30 mouse cellular contexts compared by ENCODE assay signal in genomic region chr9:58125085-58125484, GRCm38 (mm10). TPM values are rescaled to one million over a fixed set of nuclear protein-coding genes. Genes with fewer than 3 reads are reported as not detected.
DNase-seq lines count a peak whose midpoint lies in the region; ATAC-seq and TF ChIP-seq lines count a peak whose summit lies in the region.
"Had no signal": no experiment of that assay in that cellular context is flagged by ENCODE, and none has a peak within 500 bp of the region (broad histone marks: within the 10 kb centered on the region; RNA-seq: fewer than 3 reads in every experiment).

No protein-coding gene starts in this region.

- peak overlapping the region; percentile 76 for H3K27ac ChIP-seq in forebrain, embryonic 10.5 days
- H3K27ac ChIP-seq in forebrain, embryonic 12.5 days: no peak overlapping the region
- H3K27ac ChIP-seq in kidney, embryonic 15.5 days: 0 out of 2 replicates have a peak overlapping the region, but pooled peaks have one; percentile 18
- no peak overlapping the region for H3K27ac ChIP-seq in intestine, postnatal 0 days (ENCODE audit: low read depth, low read length)
- H3K27ac ChIP-seq in limb, embryonic 14.5 days (replicated peaks; ENCODE audit: low read depth, low read length): no peak overlapping the region
- H3K27ac ChIP-seq: embryonic facial prominence, embryonic 15.5 days; heart, adult 2 months; heart, embryonic 15.5 days; hindbrain, embryonic 12.5 days; kidney, postnatal 0 days; liver, embryonic 13.5 days; macrophage; midbrain, embryonic 13.5 days; stomach, embryonic 15.5 days had no signal

- H3K4me1 ChIP-seq in forebrain, embryonic 10.5 days: peaks cover 80% of the 10 kb centered on the region
- peaks cover 49% of the 10 kb centered on the region for H3K4me1 ChIP-seq in forebrain, embryonic 12.5 days
- H3K4me1 ChIP-seq in kidney, embryonic 15.5 days: peaks cover 50% of the 10 kb centered on the region
- H3K4me1 ChIP-seq in intestine, postnatal 0 days (replicated peaks; ENCODE audit: control insufficient read depth, insufficient read depth, low read length): no peaks in the 10 kb centered on the region
- peaks cover 48% of the 10 kb centered on the region for H3K4me1 ChIP-seq in limb, embryonic 14.5 days (ENCODE audit: control insufficient read depth, insufficient read depth, low read length)
- H3K4me1 ChIP-seq: liver, embryonic 13.5 days had no signal

- H3K27me3 ChIP-seq in forebrain, embryonic 10.5 days (ENCODE audit: poor library complexity, severe bottlenecking): peaks cover 29% of the 10 kb centered on the region
- no peaks in the 10 kb centered on the region; the same call in none of the 2 replicates for H3K27me3 ChIP-seq in forebrain, embryonic 12.5 days
- H3K27me3 ChIP-seq in kidney, embryonic 15.5 days: 0 out of 2 replicates have a peak, but pooled peaks cover 7% of the 10 kb centered on the region
- no peaks in the 10 kb centered on the region; the same call in 1 of the 2 replicates for H3K27me3 ChIP-seq in intestine, postnatal 0 days (replicated peaks; ENCODE audit: control insufficient read depth, insufficient read depth, low read length)
- H3K27me3 ChIP-seq in limb, embryonic 14.5 days (ENCODE audit: control insufficient read depth, insufficient read depth, low read length): no peaks in the 10 kb centered on the region
- H3K27me3 ChIP-seq: embryonic facial prominence, embryonic 15.5 days; stomach, embryonic 15.5 days had no signal

- no peak for TF ChIP-seq CTCF in intestine, postnatal 0 days (IDR thresholded peaks at IDR 0.05; ENCODE audit: low read depth)

- H3K4me3 ChIP-seq in forebrain, embryonic 10.5 days: no peak overlapping the region
- no peak overlapping the region for H3K4me3 ChIP-seq in forebrain, embryonic 12.5 days (replicated peaks)
- no peak overlapping the region for H3K4me3 ChIP-seq in kidney, embryonic 15.5 days (replicated peaks)
- no peak overlapping the region for H3K4me3 ChIP-seq in intestine, postnatal 0 days (ENCODE audit: low read depth, low read length)
- H3K4me3 ChIP-seq in limb, embryonic 14.5 days (replicated peaks; ENCODE audit: low read length): no peak overlapping the region
- H3K4me3 ChIP-seq: embryonic facial prominence, embryonic 15.5 days; heart, adult 2 months; heart, embryonic 15.5 days; hindbrain, embryonic 12.5 days; liver, embryonic 13.5 days; midbrain, embryonic 13.5 days; stomach, embryonic 15.5 days had no signal

- ATAC-seq in forebrain, embryonic 12.5 days (ENCODE audit: low FRiP score): no peak
- no peak for ATAC-seq in kidney, embryonic 15.5 days (replicated peaks; ENCODE audit: low FRiP score)
- ATAC-seq in intestine, postnatal 0 days: peak; percentile 33
- ATAC-seq in limb, embryonic 14.5 days (ENCODE audit: low FRiP score, low read depth): peak; percentile 35
- ATAC-seq: forebrain, embryonic 14.5 days; lung, postnatal 0 days; midbrain, embryonic 13.5 days had no signal

- WGBS in forebrain, embryonic 10.5 days: 54% methylated on average over 3 of the region's 3 CpGs
- WGBS in forebrain, embryonic 12.5 days: 44% methylated on average over 3 of the region's 3 CpGs
- WGBS in kidney, embryonic 15.5 days: 38% methylated on average over 3 of the region's 3 CpGs
- 33% methylated on average over 3 of the region's 3 CpGs for WGBS in intestine, postnatal 0 days
- 16% methylated on average over 3 of the region's 3 CpGs for WGBS in limb, embryonic 14.5 days

- no peaks in the 10 kb centered on the region for H3K9me3 ChIP-seq in forebrain, embryonic 10.5 days
- H3K9me3 ChIP-seq in forebrain, embryonic 12.5 days: no peaks in the 10 kb centered on the region
- H3K9me3 ChIP-seq in kidney, embryonic 15.5 days (replicated peaks): no peaks in the 10 kb centered on the region
- H3K9me3 ChIP-seq in intestine, postnatal 0 days (ENCODE audit: control insufficient read depth): no peaks in the 10 kb centered on the region
- no peaks in the 10 kb centered on the region for H3K9me3 ChIP-seq in limb, embryonic 14.5 days (ENCODE audit: control insufficient read depth, low read length)
- H3K9me3 ChIP-seq: embryonic facial prominence, embryonic 15.5 days; heart, embryonic 15.5 days; hindbrain, embryonic 12.5 days; liver, embryonic 13.5 days; midbrain, embryonic 13.5 days; stomach, embryonic 15.5 days had no signal

- no peak overlapping the region for H3K9ac ChIP-seq in forebrain, embryonic 12.5 days
- H3K9ac ChIP-seq in kidney, embryonic 15.5 days: no peak overlapping the region
- H3K9ac ChIP-seq in intestine, postnatal 0 days (ENCODE audit: low read depth, low read length): no peak overlapping the region
- H3K9ac ChIP-seq in limb, embryonic 14.5 days (ENCODE audit: low read depth, low read length, severe bottlenecking): no peak overlapping the region
- H3K9ac ChIP-seq: embryonic facial prominence, embryonic 15.5 days; heart, embryonic 15.5 days; hindbrain, embryonic 12.5 days; liver, embryonic 13.5 days; midbrain, embryonic 13.5 days; stomach, embryonic 15.5 days had no signal

- H3K4me2 ChIP-seq in forebrain, embryonic 12.5 days: no peak overlapping the region
- no peak overlapping the region for H3K4me2 ChIP-seq in kidney, embryonic 15.5 days
- H3K4me2 ChIP-seq in intestine, postnatal 0 days (replicated peaks; ENCODE audit: low read depth): no peak overlapping the region
- no peak overlapping the region for H3K4me2 ChIP-seq in limb, embryonic 14.5 days (replicated peaks; ENCODE audit: low read depth, low read length, severe bottlenecking)
- H3K4me2 ChIP-seq: embryonic facial prominence, embryonic 15.5 days; heart, embryonic 15.5 days; hindbrain, embryonic 12.5 days; liver, embryonic 13.5 days; midbrain, embryonic 13.5 days; stomach, embryonic 15.5 days had no signal

- DNase-seq in forebrain, embryonic 10.5 days (ENCODE audit: extremely low spot score, low spot score): no peak
- DNase-seq in kidney, adult 11 months: no peak
- peak; percentile 41 for DNase-seq in limb, embryonic 14.5 days (ENCODE audit: low spot score)
- DNase-seq in embryo, embryonic 10.5 days (ENCODE audit: low spot score): no peak
- no peak for DNase-seq in frontal cortex, postnatal 25 days (ENCODE audit: low spot score in 2 of 2)
- DNase-seq: adrenal gland, postnatal 14 days; cerebellum, adult 11-12 months; cerebellum, adult 9-11 months; gastrocnemius, postnatal 25 days; heart, adult 2 months; layer of hippocampus, adult 9-11 months; liver, embryonic 13.5 days; lung, adult 18-20 months; right cerebral cortex, postnatal 14 days; thymus, postnatal 14 days had no signal

- H3K36me3 ChIP-seq in forebrain, embryonic 10.5 days (replicated peaks): no peaks in the 10 kb centered on the region
- no peaks in the 10 kb centered on the region for H3K36me3 ChIP-seq in forebrain, embryonic 12.5 days (replicated peaks)
- no peaks in the 10 kb centered on the region for H3K36me3 ChIP-seq in kidney, embryonic 15.5 days
- no peaks in the 10 kb centered on the region for H3K36me3 ChIP-seq in intestine, postnatal 0 days (ENCODE audit: control insufficient read depth, insufficient read depth)
- H3K36me3 ChIP-seq in limb, embryonic 14.5 days (ENCODE audit: control insufficient read depth, insufficient read depth, low read length): no peaks in the 10 kb centered on the region
- H3K36me3 ChIP-seq: embryonic facial prominence, embryonic 15.5 days; heart, embryonic 15.5 days; hindbrain, embryonic 12.5 days; liver, embryonic 13.5 days; midbrain, embryonic 13.5 days; stomach, embryonic 15.5 days had no signal

- no peak for TF ChIP-seq POLR2A in limb, embryonic 14.5 days (IDR thresholded peaks at IDR 0.05; ENCODE audit: borderline replicate concordance, extremely low read depth, insufficient read depth, insufficient read length)

RNA-seq across cellular contexts. Expression of gene Ccdc33, which starts 6.5 kb away (rescaled TPM):
- polyA plus RNA-seq in forebrain, embryonic 10.5 days (2016; fragmentation: Nextera tagmentation; extraction: Ambion mirVana): 0.36 and 0.90 TPM in 2 replicates
- polyA plus RNA-seq in forebrain, embryonic 12.5 days (2016; fragmentation: Nextera tagmentation; extraction: Ambion mirVana): 1.5 and 2.4 TPM in 2 replicates
- polyA plus RNA-seq in kidney, embryonic 15.5 days (2015; fragmentation: Nextera tagmentation; extraction: Ambion mirVana): 0.29 and 0.44 TPM in 2 replicates
- polyA plus RNA-seq in intestine, postnatal 0 days (2015; fragmentation: Nextera tagmentation; extraction: Ambion mirVana): 0.14 and 0.16 TPM in 2 replicates
- 0.11 and 0.24 TPM in 2 replicates for polyA plus RNA-seq in limb, embryonic 14.5 days (2012; rRNA removed)
- 0.44 TPM in 1 of 2 replicates, not detected in the other for polyA plus RNA-seq in limb, embryonic 14.5 days (2014; fragmentation: Nextera tagmentation; extraction: Ambion mirVana)
- polyA plus RNA-seq: C2C12; heart, embryonic 15.5 days; liver, embryonic 13.5 days; macrophage; neural tube, embryonic 14.5 days; small intestine, adult 2 months had no signal

Comparison
In these comparisons a context has a peak if more than half of its experiments do, and no peak if none do; other contexts are left out.
1. H3K27ac ChIP-seq: peak in forebrain, embryonic 10.5 days (single experiment) and kidney, embryonic 15.5 days (single experiment); none in forebrain, embryonic 12.5 days (single experiment), intestine, postnatal 0 days (single experiment) and limb, embryonic 14.5 days (single experiment).
2. ATAC-seq: peak in intestine, postnatal 0 days (single experiment) and limb, embryonic 14.5 days (single experiment); none in forebrain, embryonic 12.5 days (single experiment) and kidney, embryonic 15.5 days (single experiment).